Mouse (Mus musculus) liver, embryonic 14.5 days (tissue): ENCODE measurements around the gene Ropn1l.

Source experiments
- CTCF ChIP-seq: IDR thresholded peaks from 2 replicates; pipeline ENCODE4 v1.5.1; 2016; ENCODE audit warnings: antibody characterized with exemption, low read depth, control low read depth
- EP300 ChIP-seq: IDR thresholded peaks from 2 replicates; pipeline ENCODE4 v1.6.1; 2016; ENCODE audit warnings: antibody characterized with exemption, low read depth

GRCm38 (mm10) chr15:31466295-31466694 lies 12.8 kb upstream of the Ropn1l start:
- TF ChIP-seq CTCF (no peak), EP300 (no peak)
